Mouse (Mus musculus): ENCODE measurements around the gene Gab2.

- no peak for TF ChIP-seq CTCF (IDR thresholded peaks at IDR 0.05; ENCODE audit: borderline replicate concordance, extremely low read depth, insufficient read depth, insufficient read length)
- TF ChIP-seq POLR2A (IDR thresholded peaks at IDR 0.05; ENCODE audit: borderline replicate concordance, extremely low read depth, insufficient read depth, insufficient read length, poor library complexity, severe bottlenecking) = no peak
These were observed 189.7 kb downstream of the Gab2 start for GRCm38 (mm10) chr7:97271068-97271467.
